Mouse (Mus musculus) small intestine, adult 2 months (tissue): ENCODE measurements at regions not wholly inside any gene's neighbourhood (a gene's known extent, or its start where the extent isn't known, plus 50 kb on each side); places are given as distances from the start of the nearest gene placed in this dataset.

ENCODE experiments used
- H3K27ac ChIP-seq: fragments of 200-500 bp; 2 replicates; pipeline ENCODE4 v1.5.1; 2012; ENCODE audit warnings: low read depth, low read length, control low read depth, inconsistent platforms; ENCODE audit not compliant: insufficient read depth
- H3K27me3 ChIP-seq: fragments of 200-500 bp; 2 replicates; pipeline ENCODE4 v1.6.1; 2012; ENCODE audit warnings: mild to moderate bottlenecking, moderate library complexity, low read length, inconsistent platforms; ENCODE audit not compliant: control insufficient read depth, insufficient read depth
- H3K36me3 ChIP-seq: fragments of 200-500 bp; 2 replicates; pipeline ENCODE4 v1.6.1; 2012; ENCODE audit warnings: mild to moderate bottlenecking, low read length, control low read depth, inconsistent platforms; ENCODE audit not compliant: control insufficient read depth, insufficient read depth
- H3K4me1 ChIP-seq: fragments of 200-500 bp; 2 replicates; pipeline ENCODE4 v1.6.1; 2012; ENCODE audit warnings: low read length, inconsistent platforms, mixed read lengths; ENCODE audit not compliant: control insufficient read depth, insufficient read depth, insufficient read length
- H3K4me3 ChIP-seq: fragments of 200-500 bp; 2 replicates; pipeline ENCODE4 v1.5.1; 2012; ENCODE audit warnings: low read depth, mild to moderate bottlenecking, control low read depth, inconsistent platforms, low read length, moderate library complexity
- CTCF ChIP-seq: fragments of 200-500 bp; IDR thresholded peaks from 2 replicates; pipeline ENCODE4 v1.5.1; 2012; ENCODE audit warnings: low read depth, mild to moderate bottlenecking, control low read depth, inconsistent platforms, low read length, moderate library complexity, mixed read lengths; ENCODE audit not compliant: insufficient replicate concordance, insufficient read length; ENCODE audit errors: extremely low read depth
- POLR2A ChIP-seq: fragments of 200-500 bp; IDR thresholded peaks from 2 replicates; pipeline ENCODE4 v1.6.1; 2012; ENCODE audit warnings: low read depth, mild to moderate bottlenecking, control low read depth, inconsistent platforms, low read length, moderate library complexity
- WGBS: fragments of 180-500 bp; shearing (Covaris S2); methylation state at CpG from one replicate; pipeline ENCODE4 v1.1.7; 2018; 5-methylcytosine and 5-hydroxymethylcytosine counted together

- no peak for TF ChIP-seq POLR2A
- no peak for TF ChIP-seq CTCF
- H3K27me3 ChIP-seq, result no peaks in the 10 kb centered on the region
- WGBS, result 69% methylated on average over 8 of the region's 8 CpGs
Measured at GRCm38 (mm10) chr8:115855934-115856629, 148.5 kb upstream of the Maf start.

GRCm38 (mm10) chr8:115854209-115854900 lies 146.8 kb upstream of the Maf start:
- no peaks in the 10 kb centered on the region; the same call in 1 of the 2 replicates for H3K4me1 ChIP-seq
- WGBS, result 81% methylated on average over 9 of the region's 9 CpGs
- no peaks in the 10 kb centered on the region for H3K27me3 ChIP-seq
- H3K27ac ChIP-seq, result no peak overlapping the region
- TF ChIP-seq POLR2A, result no peak
- no peak for TF ChIP-seq CTCF
- no peak overlapping the region for H3K4me3 ChIP-seq
- H3K36me3 ChIP-seq, result no peaks in the 10 kb centered on the region

More at GRCm38 (mm10) chr8:115855934-115856629, 148.5 kb upstream of the Maf start:
- H3K36me3 ChIP-seq, result no peaks in the 10 kb centered on the region
- H3K4me1 ChIP-seq, result no peaks in the 10 kb centered on the region
- H3K27ac ChIP-seq, result no peak overlapping the region
- H3K4me3 ChIP-seq, result no peak overlapping the region

GRCm38 (mm10) chr8:115850552-115850951 lies 143.0 kb upstream of the Maf start:
- 50% methylated on average over 1 of the region's 1 CpGs for WGBS
- TF ChIP-seq CTCF (no peak), POLR2A (no peak)
- H3K27ac ChIP-seq, result no peak overlapping the region
- H3K36me3 ChIP-seq, result no peaks in the 10 kb centered on the region
- H3K4me1 ChIP-seq, result no peaks in the 10 kb centered on the region; the same call in 1 of the 2 replicates
- H3K4me3 ChIP-seq, result no peak overlapping the region
- no peaks in the 10 kb centered on the region for H3K27me3 ChIP-seq

GRCm38 (mm10) chr8:115833391-115833790 lies 125.8 kb upstream of the Maf start:
- no peak overlapping the region for H3K4me3 ChIP-seq
- TF ChIP-seq POLR2A (no peak), CTCF (no peak)
- peaks cover 17% of the 10 kb centered on the region; the same call in 1 of the 2 replicates for H3K4me1 ChIP-seq
- H3K36me3 ChIP-seq, result no peaks in the 10 kb centered on the region
- H3K27ac ChIP-seq, result no peak overlapping the region
- no peaks in the 10 kb centered on the region for H3K27me3 ChIP-seq

GRCm38 (mm10) chr8:115831675-115832074 lies 124.1 kb upstream of the Maf start:
- Histone ChIP-seq H3K27me3 (no peaks in the 10 kb centered on the region), H3K4me1 (peaks cover 19% of the 10 kb centered on the region; the same call in 1 of the 2 replicates), H3K4me3 (no peak overlapping the region), H3K36me3 (no peaks in the 10 kb centered on the region), H3K27ac (peak overlapping the region; percentile 37; the same call in 1 of the 2 replicates)
- no peak for TF ChIP-seq CTCF
- no peak for TF ChIP-seq POLR2A
- 18% methylated on average over 1 of the region's 1 CpGs for WGBS

- WGBS, result 21% methylated on average over 4 of the region's 4 CpGs
- no peaks in the 10 kb centered on the region for H3K27me3 ChIP-seq
- H3K36me3 ChIP-seq, result no peaks in the 10 kb centered on the region
- no peak for TF ChIP-seq POLR2A
- H3K4me1 ChIP-seq, result peaks cover 20% of the 10 kb centered on the region; the same call in 1 of the 2 replicates
- no peak overlapping the region for H3K4me3 ChIP-seq
- H3K27ac ChIP-seq, result peak overlapping the region; percentile 52; the same call in 1 of the 2 replicates
Measured at GRCm38 (mm10) chr8:115830012-115830662, 122.5 kb upstream of the Maf start.

- no peaks in the 10 kb centered on the region for H3K36me3 ChIP-seq
- no peak for TF ChIP-seq CTCF
- TF ChIP-seq POLR2A, result no peak
- no peak overlapping the region for H3K27ac ChIP-seq
- no peaks in the 10 kb centered on the region for H3K27me3 ChIP-seq
- peaks cover 14% of the 10 kb centered on the region; the same call in 1 of the 2 replicates for H3K4me1 ChIP-seq
- no peak overlapping the region for H3K4me3 ChIP-seq
- 37% methylated on average over 3 of the region's 3 CpGs for WGBS
Measured at GRCm38 (mm10) chr8:115826516-115826915, 118.9 kb upstream of the Maf start.
